Mouse (Mus musculus) ES-Bruce4 (cell line): ENCODE data around the gene Hdac9.

Source experiments
- CTCF ChIP-seq: IDR thresholded peaks from one replicate; pipeline ENCODE4 v1.8.1; 2011; ENCODE audit warnings: low read depth, low read length
- EP300 ChIP-seq: IDR thresholded peaks from 2 replicates; pipeline ENCODE4 v1.6.1; 2011; ENCODE audit warnings: low read depth, low read length; ENCODE audit not compliant: insufficient read depth
- POLR2A ChIP-seq: IDR thresholded peaks from one replicate; pipeline ENCODE4 v1.8.1; 2011; ENCODE audit warnings: low read length; ENCODE audit not compliant: insufficient read depth

- no peak for TF ChIP-seq CTCF
- no peak for TF ChIP-seq EP300
- no peak for TF ChIP-seq POLR2A
Measured at GRCm38 (mm10) chr12:34402065-34402464, 514.8 kb downstream of the Hdac9 start.
